Mouse (Mus musculus): ENCODE data around the gene Gm11492.

DNA sequence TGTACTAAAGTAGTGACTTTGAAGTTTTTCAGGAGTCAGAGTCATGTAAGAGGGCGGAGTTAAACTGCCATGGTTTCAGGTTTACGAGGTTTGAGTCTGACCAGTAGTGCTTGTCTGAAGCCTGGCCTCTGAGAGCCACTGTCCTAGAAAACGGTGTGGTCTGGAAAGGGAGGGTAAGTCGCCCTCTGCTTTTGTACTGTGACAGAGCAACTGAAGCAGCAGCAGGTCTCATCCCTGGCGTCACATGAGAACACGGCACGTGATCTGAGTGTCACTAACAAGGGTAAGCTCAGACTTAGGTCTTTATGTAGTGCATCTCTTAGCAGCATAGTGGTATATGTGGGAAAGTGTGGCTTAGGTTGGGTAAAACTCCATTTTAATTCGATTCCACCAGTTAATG, 24.2 kb upstream of the Gm11492 start:
- TF ChIP-seq CTCF (IDR thresholded peaks at IDR 0.05; ENCODE audit: extremely low read depth, insufficient read length, insufficient replicate concordance, low read depth, low read length) (no peak), POLR2A (IDR thresholded peaks at IDR 0.05; ENCODE audit: low read depth, low read length) (no peak)

Data from small intestine, adult 2 months (tissue).